ENCODE assay signal across 16 mouse cellular contexts in the genomic region with DNA sequence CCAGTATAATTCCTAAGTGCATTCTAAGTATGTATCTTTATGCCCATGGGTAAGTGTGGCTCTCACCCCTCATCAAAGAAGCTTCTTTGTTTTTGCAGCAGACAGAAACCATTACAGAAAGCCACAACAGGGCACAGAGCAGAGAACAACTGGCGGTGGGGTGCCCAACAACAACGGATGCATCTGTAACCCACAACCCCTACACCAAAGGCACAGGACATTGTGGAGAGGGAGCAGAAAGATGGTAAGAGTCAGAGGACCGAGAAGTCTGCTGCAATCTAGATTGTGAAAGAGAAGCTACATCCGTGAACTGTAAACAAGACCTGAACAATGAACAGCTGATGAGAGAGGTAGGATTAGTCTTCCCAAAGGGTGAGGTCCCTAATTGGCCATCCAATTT.
"Had no signal": no experiment of that assay in that cellular context is flagged by ENCODE, and none has a peak within 500 bp of the region (broad histone marks: within the 10 kb centered on the region; RNA-seq: fewer than 3 reads in every experiment).

No protein-coding gene starts in this region.

- ATAC-seq: hindbrain, postnatal 0 days; intestine, embryonic 15.5 days; intestine, postnatal 0 days had no signal

- DNase-seq: gastrocnemius, adult 2 months; gastrocnemius, postnatal 10 days; gastrocnemius, postnatal 25 days; heart, adult 11 months; heart, adult 2 months; heart, postnatal 14 days; heart, postnatal 36 days; kidney, adult 18-20 months; kidney, adult 8-10 months; kidney, postnatal 10 days; kidney, postnatal 25 days; kidney, postnatal 4 days; liver had no signal
